Mouse (Mus musculus) embryo, embryonic 11 days (tissue): ENCODE results near the gene Pigq.
A peak's percentile ranks its signal among the peaks of the same experiment; 100 is the strongest.

Experiments
- DNase-seq: peaks from one replicate; pipeline ENCODE4 v3.0.0-alpha.2; 2015

Gene Pigq

DNA sequence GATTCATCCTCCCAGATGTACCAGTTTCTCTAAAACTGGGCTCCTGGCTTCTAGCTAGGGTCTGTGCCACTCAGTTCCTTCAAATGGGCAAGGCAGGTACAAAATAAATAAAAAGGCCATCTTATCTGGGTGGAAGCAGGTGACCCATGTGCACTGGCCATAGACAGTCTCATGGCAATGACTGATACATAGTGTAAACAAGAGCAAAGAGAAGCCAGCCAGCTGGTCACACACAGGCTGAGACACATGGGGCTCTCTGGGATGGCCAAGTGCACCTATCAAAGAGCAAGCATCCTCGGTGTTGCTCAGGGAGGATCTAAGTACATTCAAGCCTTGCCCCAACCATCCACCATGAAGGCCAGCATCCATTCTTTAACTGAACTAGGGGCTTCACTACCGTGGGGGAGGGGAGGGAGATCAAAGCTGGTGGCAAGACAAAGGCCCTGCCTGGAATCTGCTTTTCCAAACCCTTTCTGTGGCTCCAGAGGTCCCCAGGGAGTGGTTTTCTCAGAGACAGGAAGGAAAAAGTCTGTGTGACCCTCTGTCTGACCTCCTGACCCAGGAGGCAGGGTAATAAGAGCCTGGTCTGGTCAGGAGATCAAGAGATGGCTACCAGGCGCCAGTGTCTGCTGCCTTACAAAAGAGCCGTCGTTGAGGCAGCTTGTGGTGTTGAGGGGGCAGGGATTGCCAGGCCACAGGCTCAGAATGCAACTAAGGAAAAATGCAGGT lies 63.7 kb downstream of the Pigq start:
- peak; percentile 86 for DNase-seq

DNA sequence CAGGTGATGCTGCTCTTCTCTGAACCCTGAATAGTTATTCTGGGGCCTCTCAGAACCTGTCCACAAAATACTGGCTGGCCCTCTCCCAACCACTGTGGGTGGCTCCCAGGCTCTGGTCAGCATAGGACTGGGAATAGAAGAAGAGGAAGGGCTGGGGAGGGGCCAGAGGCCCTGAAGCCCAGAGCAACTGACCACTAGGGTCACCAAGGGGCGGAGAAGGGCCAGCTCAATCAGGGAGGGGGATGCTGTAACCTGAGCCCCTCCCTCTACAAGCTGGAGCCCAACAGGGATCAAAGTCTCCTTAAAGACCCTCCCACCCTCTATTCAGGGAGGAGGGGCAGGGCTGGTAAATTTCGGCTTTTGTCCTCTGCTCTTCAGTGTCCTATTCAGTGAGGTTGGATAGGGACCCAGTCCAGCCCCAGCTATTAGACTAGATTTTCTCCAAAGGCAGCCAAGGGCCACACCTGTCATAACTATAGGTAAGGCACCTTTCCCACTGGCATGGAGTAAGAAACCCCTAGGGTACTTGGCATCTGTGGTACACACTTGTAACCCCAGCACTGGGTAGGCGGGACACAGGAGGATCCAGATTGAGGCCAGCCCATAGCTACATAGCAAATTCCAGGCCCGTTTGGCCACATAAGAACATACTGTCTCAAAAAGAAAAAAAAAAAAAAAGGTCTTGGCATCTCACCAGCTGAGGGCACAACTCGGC lies 64.4 kb downstream of the Pigq start, which contains the start of gene Wfikkn1:
TSS of gene Wfikkn1 (minus strand) at position 663 of the 715 bp plus-strand sequence.
- DNase-seq, result peak; percentile 65

DNA sequence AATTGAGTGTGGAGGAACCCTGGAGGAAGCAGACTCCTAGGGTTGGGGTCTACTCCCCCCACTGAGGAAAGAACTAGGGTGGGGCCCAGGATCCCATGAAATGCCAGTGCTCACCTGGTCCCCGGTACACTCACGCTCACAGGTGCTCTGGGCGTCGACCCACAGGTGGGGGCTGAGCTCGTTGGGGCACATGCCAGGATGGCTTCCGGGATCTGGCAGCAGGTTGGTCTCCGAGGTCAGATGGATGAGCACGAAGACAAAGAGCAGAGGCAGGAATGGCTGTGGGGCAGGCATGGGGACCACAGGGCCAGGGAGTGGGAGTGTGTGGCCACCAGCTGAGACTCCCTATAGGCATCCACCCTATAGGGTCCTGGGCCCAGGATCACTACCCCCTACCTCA lies 65.0 kb downstream of the Pigq start:
- no peak for DNase-seq

DNA sequence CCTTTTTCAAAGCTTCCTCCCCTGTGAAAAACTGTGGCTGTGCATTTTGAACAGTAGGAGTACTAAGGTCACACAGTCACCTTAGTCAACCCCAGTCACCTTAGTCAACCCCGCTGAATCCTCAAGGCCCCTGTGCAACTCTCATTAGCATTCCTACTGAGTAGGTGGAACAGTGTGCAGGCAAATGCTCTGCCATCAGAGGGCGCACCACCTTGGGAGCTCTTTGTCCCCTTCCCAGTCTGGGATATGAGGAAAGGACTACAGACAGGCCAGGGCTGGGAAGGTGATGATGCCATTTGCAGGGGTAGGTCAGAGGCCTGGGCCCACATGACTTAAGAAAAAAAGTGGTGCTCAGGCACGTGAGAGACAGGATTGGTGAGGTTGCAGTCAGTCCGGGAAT lies 65.5 kb downstream of the Pigq start:
- DNase-seq, result peak; percentile 58

DNA sequence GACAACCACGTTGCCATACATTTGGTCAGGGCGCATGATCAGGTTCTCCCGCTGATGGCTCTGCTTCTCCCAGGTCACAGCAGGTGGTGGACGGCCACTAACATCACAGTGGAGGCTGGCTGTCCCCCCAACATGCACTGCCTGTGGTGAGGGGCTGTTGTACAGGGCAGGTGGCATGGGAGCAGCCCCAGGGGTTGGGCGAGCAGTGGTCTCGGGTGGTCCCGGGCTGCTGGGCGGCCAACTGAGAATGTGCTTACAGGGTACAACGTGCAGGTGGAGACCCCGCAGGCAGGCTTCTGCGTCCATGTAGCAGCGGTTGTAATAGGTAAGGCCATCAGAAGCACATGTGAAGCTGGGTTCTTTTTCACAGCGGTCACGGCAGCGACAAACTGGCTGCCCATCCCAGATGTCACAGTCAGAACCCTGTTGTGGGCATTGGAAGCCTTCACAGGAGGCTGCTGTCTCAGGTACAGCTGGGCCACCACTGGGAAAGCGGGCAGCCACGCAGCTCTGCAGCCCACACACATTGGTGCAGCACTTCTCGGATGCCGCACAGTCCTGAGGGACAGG lies 66.0 kb downstream of the Pigq start:
- no peak for DNase-seq

DNA sequence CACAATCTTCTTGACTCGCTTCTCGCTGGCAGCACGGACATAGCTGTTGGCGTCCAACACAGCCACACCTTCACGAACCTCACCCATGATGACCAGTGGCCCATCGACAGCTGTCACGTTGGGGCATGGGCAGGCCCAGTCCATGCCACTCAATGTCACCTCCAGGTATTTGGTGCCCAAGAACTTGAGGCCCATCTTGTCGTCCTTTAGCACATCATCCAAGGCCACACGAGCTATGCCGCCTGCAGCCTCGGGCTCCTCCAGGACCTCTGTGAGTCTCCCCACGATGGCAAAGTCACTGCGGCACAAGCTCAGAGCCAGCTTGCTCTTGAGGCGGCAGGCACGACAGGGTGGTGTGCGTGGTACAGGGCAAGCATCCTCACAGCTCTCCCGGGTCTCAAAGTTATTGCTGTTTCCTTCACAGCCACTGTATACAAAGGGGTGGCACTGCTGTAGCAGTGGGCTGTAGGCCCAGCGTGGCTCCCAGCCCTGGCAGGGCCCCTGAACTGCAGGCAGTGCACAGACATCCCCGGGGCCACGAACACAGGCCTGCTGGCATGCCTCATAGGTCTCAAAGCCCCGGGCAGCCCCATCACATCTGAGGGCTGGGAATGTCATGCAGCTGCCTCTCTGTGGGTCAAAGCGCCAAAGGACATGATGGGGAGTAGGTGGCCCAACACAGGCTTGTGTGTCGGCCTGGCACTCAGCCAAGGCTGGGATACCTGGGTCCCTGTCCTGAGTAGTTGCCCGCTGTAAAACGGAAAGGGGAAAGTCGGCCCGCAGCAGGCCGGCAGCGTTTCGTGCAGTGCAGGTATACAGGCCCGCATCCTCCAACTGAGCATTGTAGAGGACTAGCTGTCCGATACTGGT lies 66.8 kb downstream of the Pigq start:
- DNase-seq, result no peak

DNA sequence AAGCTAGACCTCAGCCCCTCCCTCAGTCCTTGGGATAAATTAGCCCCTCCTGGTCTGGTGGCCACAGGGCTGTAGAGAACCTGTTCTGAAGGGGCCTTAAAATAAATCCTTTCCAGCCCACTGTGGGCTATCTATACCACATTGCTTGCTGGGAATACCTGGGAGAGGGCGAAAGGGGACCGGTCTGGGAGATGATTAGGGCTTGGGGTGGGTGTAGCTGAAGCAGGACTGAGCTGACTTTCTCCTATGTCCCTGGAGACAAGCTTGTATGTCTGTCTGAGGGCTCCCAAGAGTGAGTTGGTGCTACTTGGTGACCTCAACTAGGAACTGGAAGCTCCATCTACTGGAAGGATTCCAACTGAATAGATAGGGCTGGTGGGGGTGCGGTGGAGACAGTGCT lies 67.7 kb downstream of the Pigq start:
- DNase-seq, result no peak
